Mouse (Mus musculus): ENCODE measurements around the gene Dnmt3b. TPM values are rescaled to one million over a fixed set of nuclear protein-coding genes. Genes with fewer than 3 reads are reported as not detected.
"Not testable (repeated sequence)": the region's sequence is repeated elsewhere in the genome, so short reads cannot be mapped to it uniquely, and the experiment has no call there.

The Dnmt3b gene
- total RNA-seq, 2 experiments from 2014 or later, result 1.9 to 2.1 TPM

GRCm38 (mm10) chr2:153694462-153695085, 45.3 kb downstream of the Dnmt3b start:
- intact Hi-C loops (cut with DNase I), result loop anchor here (2.0 kb wide), 1 partner anchor 26 kb away; no protein-coding TSS in a partner anchor

GRCm38 (mm10) chr2:153696352-153696751, 47.1 kb downstream of the Dnmt3b start, which contains the start of gene Dnmt3c:
Dnmt3c (plus strand) TSS chr2:153696652.
- no peak for DNase-seq
- intact Hi-C loops (cut with DNase I), result no loop called here

More at GRCm38 (mm10) chr2:153694462-153695085, 45.3 kb downstream of the Dnmt3b start:
- DNase-seq, result peak; percentile 54 to 60

- no peak for DNase-seq
- intact Hi-C loops (cut with DNase I), result no loop called here
Measured at GRCm38 (mm10) chr2:153703389-153703788, 54.1 kb downstream of the Dnmt3b start.

GRCm38 (mm10) chr2:153710701-153711330, 61.6 kb downstream of the Dnmt3b start:
- peak in 1 of 2 experiments; percentile 45 for DNase-seq
- intact Hi-C loops (cut with DNase I), result loop anchor here (2.0 to 5.0 kb wide), 2 partner anchors 86 to 140 kb away; no protein-coding TSS in a partner anchor

- no peak for DNase-seq
- intact Hi-C loops (cut with DNase I), result loop anchor here (5.0 kb wide), 1 partner anchor 85 kb away; no protein-coding TSS in a partner anchor
Measured at GRCm38 (mm10) chr2:153712646-153713091, 63.4 kb downstream of the Dnmt3b start.

- intact Hi-C loops (cut with DNase I), result loop anchor here (5.0 kb wide), 1 partner anchor 84 kb away; no protein-coding TSS in a partner anchor
- DNase-seq, result peak; percentile 22 to 58
Measured at GRCm38 (mm10) chr2:153713227-153713626, 64.0 kb downstream of the Dnmt3b start.

GRCm38 (mm10) chr2:153717861-153718260, 68.6 kb downstream of the Dnmt3b start:
- not testable (repeated sequence) for DNase-seq
- intact Hi-C loops (cut with DNase I), result loop anchor here (2.0 kb wide), 1 partner anchor 45 kb away; no protein-coding TSS in a partner anchor

- no peak for DNase-seq
Measured at GRCm38 (mm10) chr2:153723098-153723497, 73.8 kb downstream of the Dnmt3b start.

GRCm38 (mm10) chr2:153724424-153724823, 75.2 kb downstream of the Dnmt3b start:
- intact Hi-C loops (cut with DNase I), result no loop called here
- DNase-seq, result no peak

More at GRCm38 (mm10) chr2:153723098-153723497, 73.8 kb downstream of the Dnmt3b start:
- intact Hi-C loops (cut with DNase I), result no loop called here

- intact Hi-C loops (cut with DNase I), result no loop called here
- no peak for DNase-seq
Measured at GRCm38 (mm10) chr2:153724871-153725270, 75.6 kb downstream of the Dnmt3b start.

- DNase-seq, result no peak
- intact Hi-C loops (cut with DNase I), result no loop called here
Measured at GRCm38 (mm10) chr2:153725291-153725690, 76.0 kb downstream of the Dnmt3b start.

- intact Hi-C loops (cut with DNase I), result no loop called here
- DNase-seq, result no peak
Measured at GRCm38 (mm10) chr2:153734033-153734432, 84.8 kb downstream of the Dnmt3b start.

Other genes starting within 250 kb of the Dnmt3b start
- gene 4930404H24Rik, start 156.7 kb upstream of the Dnmt3b start, total RNA-seq (2021), result not detected
- 1 to 10 TPM; 6.2 to 6.4 TPM for gene Nol4l, start 119.5 kb upstream of the Dnmt3b start, total RNA-seq (2021)
- gene Commd7, start 16.7 kb upstream of the Dnmt3b start, total RNA-seq (2021), result 10 to 100 TPM; 15.6 to 15.7 TPM
- gene Dnmt3c, start 47.2 kb downstream of the Dnmt3b start, total RNA-seq (2021), result not detected
- gene Mapre1, start 91.8 kb downstream of the Dnmt3b start, total RNA-seq (2021), result 10 to 100 TPM; 70.1 to 86.8 TPM
- gene Efcab8, start 130.5 kb downstream of the Dnmt3b start, total RNA-seq (2021), result not detected
- not detected for gene Sun5, start 221.6 kb downstream of the Dnmt3b start, total RNA-seq (2021)
- not detected for gene Bpifb2, start 225.6 kb downstream of the Dnmt3b start, total RNA-seq (2021)

All from heart, postnatal 14 days (tissue).